Mouse (Mus musculus) heart, postnatal 0 days (tissue): ENCODE results near the gene Sptbn4. TPM values are rescaled to one million over a fixed set of nuclear protein-coding genes. Genes with fewer than 3 reads are reported as not detected.
A peak's percentile ranks its signal among the peaks of the same experiment; 100 is the strongest.

Experiments used
- ATAC-seq: fragments of 200-750 bp; cut with Nextera tagmentation; 2 replicates; pipeline ENCODE4 v1.8.0; 2017; ENCODE audit warnings: low read depth, moderate number of reproducible peaks, moderate library complexity; ENCODE audit not compliant: insufficient read depth
- DNase-seq: peaks from one replicate; pipeline ENCODE4 v3.0.0-alpha.2; 2016; ENCODE audit warnings: low spot score
- H3K27ac ChIP-seq: fragments of 300-500 bp; sonication (generic); 2 replicates; pipeline ENCODE4 v1.5.1; 2014; ENCODE audit warnings: low read depth, mild to moderate bottlenecking
- H3K27me3 ChIP-seq: fragments of 300-500 bp; sonication (generic); 2 replicates; pipeline ENCODE4 v1.6.1; 2014; ENCODE audit warnings: low read length, mixed read lengths; ENCODE audit not compliant: control insufficient read depth, insufficient read depth
- H3K36me3 ChIP-seq: fragments of 300-500 bp; sonication (generic); replicated peaks from 2 replicates; pipeline ENCODE4 v1.6.1; 2014; ENCODE audit warnings: low read length, mixed read lengths; ENCODE audit not compliant: control insufficient read depth, insufficient read depth
- H3K4me1 ChIP-seq: fragments of 300-500 bp; sonication (generic); 2 replicates; pipeline ENCODE4 v1.6.1; 2014; ENCODE audit warnings: antibody characterized with exemption; ENCODE audit not compliant: control insufficient read depth, insufficient read depth
- H3K4me2 ChIP-seq: fragments of 300-500 bp; sonication (generic); 2 replicates; pipeline ENCODE4 v1.6.1; 2014; ENCODE audit warnings: low read depth, mild to moderate bottlenecking, low read length, moderate library complexity
- H3K4me3 ChIP-seq: fragments of 300-500 bp; sonication (generic); 2 replicates; pipeline ENCODE4 v1.5.1; 2014; ENCODE audit warnings: low read depth, low read length
- H3K9ac ChIP-seq: fragments of 300-500 bp; sonication (generic); replicated peaks from 2 replicates; pipeline ENCODE4 v1.6.1; 2014; ENCODE audit warnings: low read depth, low read length, mixed read lengths
- H3K9me3 ChIP-seq: fragments of 300-500 bp; sonication (generic); replicated peaks from 2 replicates; pipeline ENCODE4 v1.6.1; 2016; ENCODE audit warnings: low read length; ENCODE audit not compliant: control insufficient read depth
- CTCF ChIP-seq: IDR thresholded peaks from 2 replicates; pipeline ENCODE4 v1.5.1; 2016; ENCODE audit warnings: antibody characterized with exemption, control low read depth, low read depth
- EP300 ChIP-seq: IDR thresholded peaks from 2 replicates; pipeline ENCODE4 v1.6.1; 2016; ENCODE audit warnings: antibody characterized with exemption, low read depth
- WGBS: fragments of 180-500 bp; shearing (Covaris S2); extraction: QIAGEN DNeasy Blood & Tissue Kit; methylation state at CpG from one replicate; pipeline ENCODE4 v1.1.7; 2014; 5-methylcytosine and 5-hydroxymethylcytosine counted together
- polyA plus RNA-seq: library from polyadenylated mRNA; unstranded; fragments of >200 nt; fragmentation: Nextera tagmentation; extraction: Ambion mirVana; gene quantifications from 2 replicates; pipeline ENCODE4 v1.2.1, GENCODE M21; 2015
- total RNA-seq: library from RNA; depleted of rRNA; stranded (reverse); fragments of >200 nt; gene quantifications from 2 replicates; pipeline ENCODE4 v1.2.3, GENCODE M21; 2014; ENCODE audit warnings: low replicate concordance

Sptbn4 gene
- total and polyA plus RNA-seq, 2 experiments from 2014 or later = 0.05 TPM; not detected in 1

DNA sequence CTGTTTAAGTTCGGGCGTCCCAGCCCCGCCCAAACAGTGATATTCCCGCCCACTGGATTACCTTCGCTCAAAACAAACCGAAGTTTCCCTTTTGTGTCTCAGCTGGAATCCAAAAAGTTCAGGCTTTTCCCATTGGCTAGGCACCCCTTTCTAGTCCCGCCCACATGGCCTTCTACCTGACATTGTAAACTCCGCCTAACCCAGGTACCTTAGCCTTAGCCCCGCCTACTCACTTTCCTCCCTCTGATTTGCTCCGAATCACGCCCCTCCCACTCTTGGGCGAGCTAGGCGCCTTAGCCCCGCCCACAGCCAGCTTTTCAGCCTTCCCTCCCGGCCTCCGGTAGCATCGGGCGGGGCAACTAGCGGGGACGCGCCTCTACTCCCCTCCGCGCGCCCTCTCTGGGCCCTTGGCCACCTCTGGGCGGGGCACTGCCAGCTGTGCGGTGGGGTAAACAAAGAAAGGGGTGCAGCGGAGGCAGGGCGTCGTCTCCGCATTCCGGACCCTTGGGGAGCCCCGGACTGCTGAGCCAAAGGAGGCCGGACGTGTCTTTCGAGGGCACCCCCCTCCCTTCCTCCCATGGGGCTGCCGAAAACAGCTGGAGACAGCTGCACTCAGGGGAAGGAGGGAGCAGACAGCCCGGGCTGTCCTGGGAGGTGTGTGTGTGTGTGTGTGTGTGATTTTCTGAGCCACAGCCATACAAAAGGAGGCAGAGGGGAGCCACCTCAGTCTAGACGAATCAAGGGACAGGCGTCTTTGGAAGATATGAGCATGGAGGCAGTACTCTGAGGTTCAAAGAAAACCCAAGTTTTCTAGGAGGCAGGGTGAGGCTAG lies 116.6 kb downstream of the Sptbn4 start:
- TF ChIP-seq EP300 = peak; percentile 84
- TF ChIP-seq CTCF = no peak
- H3K4me2 ChIP-seq = peak overlapping the region; percentile 76
- peak overlapping the region; percentile 84 for H3K27ac ChIP-seq
- WGBS = 1% methylated on average over 39 of the region's 39 CpGs
- H3K4me1 ChIP-seq = peaks cover 16% of the 10 kb centered on the region
- peak overlapping the region; percentile 67 for H3K4me3 ChIP-seq
- 0 out of 2 replicates have a peak, but pooled peaks cover 6% of the 10 kb centered on the region for H3K36me3 ChIP-seq
- peak; percentile 49 for ATAC-seq
- peak; percentile 89 for DNase-seq
- 0 out of 2 replicates have a peak overlapping the region, but pooled peaks have one; percentile 17 for H3K9ac ChIP-seq
- peaks cover 92% of the 10 kb centered on the region for H3K27me3 ChIP-seq
- H3K9me3 ChIP-seq = no peaks in the 10 kb centered on the region

DNA sequence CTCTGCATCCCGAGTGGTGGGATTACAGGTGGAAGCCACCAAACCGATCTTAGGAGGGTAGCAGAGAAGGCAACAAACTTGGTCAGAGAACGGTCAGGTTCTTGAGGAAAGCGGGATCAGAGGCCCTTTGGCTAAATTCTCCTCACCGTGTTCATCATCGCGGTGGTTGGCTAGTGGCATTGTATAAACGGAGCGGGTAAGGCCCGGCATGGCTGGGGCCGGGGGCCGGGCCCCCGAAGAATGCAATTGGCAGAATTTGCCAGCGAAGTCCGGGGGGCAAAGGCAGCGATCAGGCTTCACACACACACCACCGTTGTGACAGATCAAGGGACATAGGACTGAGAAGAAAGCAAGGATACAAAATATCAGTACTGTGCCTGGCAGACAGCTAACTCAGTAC lies 117.5 kb downstream of the Sptbn4 start:
- WGBS = 27% methylated on average over 17 of the region's 17 CpGs
- Histone ChIP-seq H3K9ac (no peak overlapping the region), H3K4me1 (peaks cover 16% of the 10 kb centered on the region)

DNA sequence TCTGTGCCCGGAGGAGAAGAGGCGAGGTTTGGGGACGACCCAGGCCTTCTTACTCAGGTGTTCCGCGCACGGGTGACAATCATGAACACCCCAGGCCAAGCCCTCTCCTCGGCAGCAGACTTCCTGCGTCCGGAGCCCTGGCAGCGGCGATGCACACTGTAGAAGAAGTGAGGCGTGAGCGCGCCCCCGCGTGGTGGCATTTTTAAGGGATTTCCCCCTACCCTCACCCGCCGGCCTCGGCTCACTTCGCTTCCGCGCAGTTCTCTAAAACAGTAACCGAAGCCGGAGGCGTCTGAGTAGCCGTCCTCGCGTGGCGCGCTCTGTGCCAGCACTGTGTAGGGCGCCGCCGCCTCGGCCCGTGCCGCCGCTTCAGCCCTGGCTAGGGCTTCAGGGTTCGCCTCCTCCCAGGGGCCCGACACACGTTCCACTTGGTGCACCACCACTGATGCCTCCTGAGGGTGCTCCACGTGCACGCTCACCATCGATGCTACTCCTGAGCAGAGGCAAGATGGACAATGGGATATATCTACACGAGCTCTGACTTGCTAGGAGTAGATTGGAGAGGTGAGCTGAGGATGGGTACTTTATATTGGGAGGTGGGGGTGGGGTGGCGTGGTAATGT lies 118.0 kb downstream of the Sptbn4 start:
- Histone ChIP-seq H3K9ac (no peak overlapping the region), H3K4me1 (peaks cover 16% of the 10 kb centered on the region), H3K36me3 (0 out of 2 replicates have a peak, but pooled peaks cover 10% of the 10 kb centered on the region), H3K27ac (no peak overlapping the region), H3K27me3 (peaks cover 88% of the 10 kb centered on the region), H3K9me3 (no peaks in the 10 kb centered on the region), H3K4me2 (peak overlapping the region; percentile 76), H3K4me3 (peak overlapping the region; percentile 30)
- no peak for TF ChIP-seq EP300
- peak; percentile 63 for TF ChIP-seq CTCF
- ATAC-seq = peak; percentile 19; the same call in 1 of the 2 replicates
- peak; percentile 64 for DNase-seq
- 9% methylated on average over 45 of the region's 45 CpGs for WGBS

More for the DNA sequence above, 117.5 kb downstream of the Sptbn4 start:
- Histone ChIP-seq H3K4me3 (peak overlapping the region; percentile 67), H3K36me3 (0 out of 2 replicates have a peak, but pooled peaks cover 6% of the 10 kb centered on the region), H3K27me3 (peaks cover 88% of the 10 kb centered on the region), H3K4me2 (peak overlapping the region; percentile 76), H3K9me3 (no peaks in the 10 kb centered on the region), H3K27ac (no peak overlapping the region)
- TF ChIP-seq CTCF (no peak), EP300 (no peak)
- no peak for DNase-seq
- ATAC-seq = no peak

DNA sequence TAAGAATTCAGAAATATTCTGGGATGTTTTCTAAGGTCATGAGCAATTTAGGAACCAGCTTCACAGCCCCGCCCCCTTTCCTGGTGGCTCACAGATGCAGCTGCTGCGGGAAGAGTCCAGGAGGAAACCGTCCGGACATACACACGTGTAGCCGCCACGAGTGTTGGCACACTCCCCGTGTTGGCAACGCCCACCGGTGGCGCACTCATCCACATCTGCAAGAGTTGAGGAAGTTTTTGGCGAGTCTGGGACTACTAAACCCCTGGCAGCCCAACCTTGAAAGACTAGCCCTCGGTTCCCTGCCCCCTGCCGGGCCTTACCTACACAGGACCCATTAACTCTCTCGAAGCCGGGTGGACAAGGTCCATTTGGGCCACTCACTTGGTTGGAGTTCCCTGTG lies 118.8 kb downstream of the Sptbn4 start:
- Histone ChIP-seq H3K4me3 (no peak overlapping the region), H3K27ac (no peak overlapping the region), H3K9me3 (no peaks in the 10 kb centered on the region), H3K27me3 (peaks cover 87% of the 10 kb centered on the region), H3K9ac (no peak overlapping the region), H3K4me2 (no peak overlapping the region), H3K36me3 (0 out of 2 replicates have a peak, but pooled peaks cover 12% of the 10 kb centered on the region), H3K4me1 (peaks cover 16% of the 10 kb centered on the region)
- DNase-seq (no peak), ATAC-seq (no peak)
- WGBS = 48% methylated on average over 16 of the region's 16 CpGs
- no peak for TF ChIP-seq CTCF
- TF ChIP-seq EP300 = no peak

DNA sequence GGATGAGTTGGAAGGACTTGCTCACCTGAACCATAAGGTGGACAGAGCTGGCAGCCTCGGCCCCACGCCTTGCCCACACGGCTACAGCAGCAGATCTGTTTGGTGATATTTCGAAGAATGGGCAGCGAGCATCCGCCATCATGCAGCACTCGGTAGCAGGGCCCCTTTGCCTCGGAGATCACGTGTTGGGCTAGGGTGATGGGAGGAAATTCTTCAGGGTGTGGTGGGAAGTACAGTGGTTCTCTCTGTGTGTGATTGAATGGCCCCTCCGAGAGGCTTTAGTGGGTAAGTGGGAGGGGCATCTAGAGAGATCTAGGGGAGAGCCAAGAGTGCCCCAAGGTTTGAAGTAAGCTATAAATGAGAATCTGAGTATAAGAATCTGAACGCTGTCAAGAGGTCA lies 119.3 kb downstream of the Sptbn4 start:
- H3K4me1 ChIP-seq = peaks cover 16% of the 10 kb centered on the region; the same call in 1 of the 2 replicates
- 0 out of 2 replicates have a peak, but pooled peaks cover 13% of the 10 kb centered on the region for H3K36me3 ChIP-seq
- H3K4me2 ChIP-seq = no peak overlapping the region
- no peak overlapping the region for H3K27ac ChIP-seq
- H3K27me3 ChIP-seq = peaks cover 86% of the 10 kb centered on the region
- no peak overlapping the region for H3K4me3 ChIP-seq
- DNase-seq (no peak), ATAC-seq (no peak)
- TF ChIP-seq CTCF (no peak), EP300 (no peak)
- H3K9ac ChIP-seq = no peak overlapping the region
- 86% methylated on average over 11 of the region's 11 CpGs for WGBS
- H3K9me3 ChIP-seq = no peaks in the 10 kb centered on the region
